Mouse (Mus musculus): ENCODE results near the gene Ttc28. TPM values are rescaled to one million over a fixed set of nuclear protein-coding genes. Genes with fewer than 3 reads are reported as not detected.

Gene Ttc28
- total and polyA plus RNA-seq, 3 experiments, result 1.1 to 1.8 TPM; not detected in 1

DNA sequence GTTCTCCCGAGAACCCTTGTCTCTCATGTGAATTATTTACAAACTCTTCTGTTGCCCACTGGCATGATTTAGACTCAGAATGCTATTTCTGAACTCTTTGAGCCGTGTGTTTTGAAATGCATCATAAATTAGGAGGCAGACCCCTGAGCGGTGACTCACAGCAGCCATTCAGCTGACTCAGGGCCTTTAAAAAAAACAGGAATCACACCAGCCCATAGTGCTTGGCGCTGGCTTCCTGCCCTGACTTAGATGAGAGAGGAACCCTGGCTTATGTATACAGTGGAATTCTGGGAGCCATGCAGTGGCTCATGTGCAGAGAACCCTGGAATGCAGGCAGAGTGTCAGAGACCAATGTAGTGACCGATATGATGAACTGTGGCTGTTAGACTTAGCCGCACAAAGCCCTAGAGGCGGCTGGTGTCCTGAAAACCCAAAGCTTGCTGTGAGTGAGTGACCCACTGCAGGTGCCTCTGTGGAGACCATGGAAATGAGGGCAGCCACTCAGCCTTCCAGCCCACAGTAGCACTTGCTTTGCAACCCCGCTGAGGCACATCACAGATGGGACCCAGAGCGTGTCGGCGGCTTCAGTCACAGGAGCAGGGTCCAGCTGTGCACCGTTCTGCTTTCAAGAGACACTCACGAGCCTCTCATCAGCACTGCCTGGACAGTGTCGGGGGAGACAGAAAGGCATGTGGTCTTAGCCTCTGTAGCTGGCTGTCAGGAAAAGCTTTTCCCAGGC is 348.9 kb downstream of the Ttc28 start:
- no peaks in the 10 kb centered on the region for H3K27me3 ChIP-seq (ENCODE audit: control insufficient read depth in 1 of 2, insufficient read depth in 2 of 2, low read length in 2 of 2)
- DNase-seq (ENCODE audit: low read depth, low spot score), result no peak
- H3K27ac ChIP-seq (ENCODE audit: control insufficient read depth, low read depth, low read length), result no peak overlapping the region
- H3K9me3 ChIP-seq (replicated peaks; ENCODE audit: insufficient read depth, low read length), result no peaks in the 10 kb centered on the region
- no peak overlapping the region for H3K4me3 ChIP-seq (ENCODE audit: control insufficient read depth in 1 of 2, insufficient read depth in 1 of 2, low read depth in 2 of 2, low read length in 2 of 2)
- H3K79me2 ChIP-seq (ENCODE audit: control insufficient read depth, insufficient read depth, low read length, poor library complexity), result no peaks in the 10 kb centered on the region
- no peak for TF ChIP-seq KAT2A (conservative IDR thresholded peaks at IDR 0.05; ENCODE audit: low read depth, low read length)
- H3K36me3 ChIP-seq (ENCODE audit: control insufficient read depth in 1 of 2, insufficient read depth in 2 of 2, low read length in 2 of 2), result no peaks in the 10 kb centered on the region
- no peaks in the 10 kb centered on the region for H3K4me1 ChIP-seq (ENCODE audit: control insufficient read depth in 1 of 2, insufficient read depth in 2 of 2, low read length in 2 of 2)
- no peak overlapping the region for H3K9ac ChIP-seq (ENCODE audit: control insufficient read depth, low read depth, low read length, poor library complexity, severe bottlenecking)

DNA sequence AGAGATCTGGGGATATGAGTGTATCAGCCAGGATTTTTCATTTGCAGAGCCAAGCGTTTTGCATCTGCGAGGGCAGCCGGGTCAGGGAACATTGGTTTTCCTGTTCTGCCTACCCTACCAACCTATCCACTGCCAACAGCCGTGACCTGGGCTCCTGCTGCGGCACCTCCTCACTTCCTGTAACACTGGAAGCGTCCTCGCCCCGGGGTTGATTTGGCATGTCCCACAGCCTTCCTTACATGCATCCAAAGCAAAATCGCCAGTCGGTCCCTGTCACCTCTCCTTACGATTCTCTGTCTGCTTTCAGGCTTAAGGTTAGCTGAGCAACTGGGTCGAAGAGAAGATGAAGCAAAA is 349.4 kb downstream of the Ttc28 start:
- TF ChIP-seq MAFK (IDR thresholded peaks at IDR 0.05; ENCODE audit: borderline replicate concordance, low read depth, low read length), result no peak
- TF ChIP-seq GABPA (IDR thresholded peaks at IDR 0.05; ENCODE audit: low read depth, low read length), result no peak
- no peak for TF ChIP-seq USF2 (IDR thresholded peaks at IDR 0.05; ENCODE audit: borderline replicate concordance in 1 of 2, insufficient read depth in 1 of 2, low read depth in 1 of 2, low read length in 2 of 2)
- no peak for TF ChIP-seq ZC3H11A (IDR thresholded peaks at IDR 0.05; ENCODE audit: low read depth, low read length)
- no peak for TF ChIP-seq GATA1 (IDR thresholded peaks at IDR 0.05; ENCODE audit: low read depth, low read length)
- TF ChIP-seq TCF12 (IDR thresholded peaks at IDR 0.05; ENCODE audit: low read depth, low read length), result no peak
- TF ChIP-seq HCFC1 (IDR thresholded peaks at IDR 0.05; ENCODE audit: low read depth, low read length), result no peak
- Histone ChIP-seq H3K27me3 (ENCODE audit: control insufficient read depth in 1 of 2, insufficient read depth in 2 of 2, low read length in 2 of 2) (no peaks in the 10 kb centered on the region), H3K36me3 (ENCODE audit: control insufficient read depth in 1 of 2, insufficient read depth in 2 of 2, low read length in 2 of 2) (no peaks in the 10 kb centered on the region), H3K79me2 (ENCODE audit: control insufficient read depth, insufficient read depth, low read length, poor library complexity) (no peaks in the 10 kb centered on the region), H3K4me1 (ENCODE audit: control insufficient read depth in 1 of 2, insufficient read depth in 2 of 2, low read length in 2 of 2) (no peaks in the 10 kb centered on the region), H3K27ac (ENCODE audit: control insufficient read depth, low read depth, low read length) (no peak overlapping the region), H3K9ac (ENCODE audit: control insufficient read depth, low read depth, low read length, poor library complexity, severe bottlenecking) (no peak overlapping the region), H3K4me3 (ENCODE audit: control insufficient read depth in 1 of 2, insufficient read depth in 1 of 2, low read depth in 2 of 2, low read length in 2 of 2) (no peak overlapping the region), H3K9me3 (replicated peaks; ENCODE audit: insufficient read depth, low read length) (no peaks in the 10 kb centered on the region)
- no peak for DNase-seq (ENCODE audit: low read depth, low spot score)

GRCm38 (mm10) chr5:111229671-111230070 is 350.1 kb downstream of the Ttc28 start:
- H3K79me2 ChIP-seq (ENCODE audit: control insufficient read depth, insufficient read depth, low read length, poor library complexity), result no peaks in the 10 kb centered on the region
- H3K27me3 ChIP-seq (ENCODE audit: control insufficient read depth in 1 of 2, insufficient read depth in 2 of 2, low read length in 2 of 2), result no peaks in the 10 kb centered on the region
- H3K9me3 ChIP-seq (replicated peaks; ENCODE audit: insufficient read depth, low read length), result no peaks in the 10 kb centered on the region
- H3K4me1 ChIP-seq (ENCODE audit: control insufficient read depth in 1 of 2, insufficient read depth in 2 of 2, low read length in 2 of 2), result no peaks in the 10 kb centered on the region
- no peak overlapping the region for H3K27ac ChIP-seq (ENCODE audit: control insufficient read depth, low read depth, low read length)
- no peak overlapping the region for H3K4me3 ChIP-seq (ENCODE audit: control insufficient read depth in 1 of 2, insufficient read depth in 1 of 2, low read depth in 2 of 2, low read length in 2 of 2)
- no peaks in the 10 kb centered on the region for H3K36me3 ChIP-seq (ENCODE audit: control insufficient read depth in 1 of 2, insufficient read depth in 2 of 2, low read length in 2 of 2)
- TF ChIP-seq USF1 (IDR thresholded peaks at IDR 0.05; ENCODE audit: low read depth, low read length), result no peak
- TF ChIP-seq CTCF (IDR thresholded peaks at IDR 0.05 in 2 of 3, conservative IDR thresholded peaks at IDR 0.05 in 1 of 3; ENCODE audit: control insufficient read depth in 1 of 3, insufficient read depth in 1 of 3, low read depth in 2 of 3, low read length in 3 of 3, poor library complexity in 1 of 3, severe bottlenecking in 1 of 3), result no peak
- no peak for TF ChIP-seq EP300 (IDR thresholded peaks at IDR 0.05; ENCODE audit: low read depth in 1 of 2, low read length in 2 of 2)
- TF ChIP-seq TAL1 (IDR thresholded peaks at IDR 0.05; ENCODE audit: low read length), result no peak
- no peak for TF ChIP-seq MAX (IDR thresholded peaks at IDR 0.05; ENCODE audit: low read length)
- no peak for TF ChIP-seq USF2 (IDR thresholded peaks at IDR 0.05; ENCODE audit: borderline replicate concordance in 1 of 2, insufficient read depth in 1 of 2, low read depth in 1 of 2, low read length in 2 of 2)
- TF ChIP-seq TBP (IDR thresholded peaks at IDR 0.05; ENCODE audit: low read depth, low read length), result no peak
- no peak for TF ChIP-seq TCF12 (IDR thresholded peaks at IDR 0.05; ENCODE audit: low read depth, low read length)
- TF ChIP-seq NELFE (IDR thresholded peaks at IDR 0.05; ENCODE audit: low read depth, low read length), result no peak
- no peak for TF ChIP-seq MAZ (IDR thresholded peaks at IDR 0.05; ENCODE audit: low read depth, low read length)
- TF ChIP-seq ZNF384 (IDR thresholded peaks at IDR 0.05; ENCODE audit: low read depth, low read length), result no peak
- no peak for TF ChIP-seq POLR2A (IDR thresholded peaks at IDR 0.05; ENCODE audit: control insufficient read depth in 1 of 2, insufficient read depth in 1 of 2, low read depth in 1 of 2, low read length in 2 of 2, poor library complexity in 1 of 2)
- no peak for TF ChIP-seq ZKSCAN1 (IDR thresholded peaks at IDR 0.05; ENCODE audit: low read depth, low read length)
- TF ChIP-seq ELF1 (IDR thresholded peaks at IDR 0.05; ENCODE audit: low read depth, low read length), result no peak
- TF ChIP-seq BHLHE40 (IDR thresholded peaks at IDR 0.05; ENCODE audit: borderline replicate concordance, low read depth, low read length), result no peak
- no peak for TF ChIP-seq GABPA (IDR thresholded peaks at IDR 0.05; ENCODE audit: low read depth, low read length)
- no peak for TF ChIP-seq CHD1 (IDR thresholded peaks at IDR 0.05; ENCODE audit: low read depth, low read length)
- TF ChIP-seq MEF2A (IDR thresholded peaks at IDR 0.05; ENCODE audit: extremely low read depth, insufficient replicate concordance, low read depth, low read length, poor library complexity, severe bottlenecking), result no peak
- no peak for TF ChIP-seq E2F4 (IDR thresholded peaks at IDR 0.05; ENCODE audit: borderline replicate concordance, low read depth, low read length)
- no peak overlapping the region for H3K9ac ChIP-seq (ENCODE audit: control insufficient read depth, low read depth, low read length, poor library complexity, severe bottlenecking)
- DNase-seq (ENCODE audit: low read depth, low spot score), result no peak

Data from MEL (cell line).